Mouse (Mus musculus): ENCODE data around the gene Spag4. TPM values are rescaled to one million over a fixed set of nuclear protein-coding genes. Genes with fewer than 3 reads are reported as not detected.

Gene Spag4
- 3.1 and 4.2 TPM in 2 replicates for polyA plus RNA-seq (2014; fragmentation: Nextera tagmentation; extraction: Ambion mirVana)

DNA sequence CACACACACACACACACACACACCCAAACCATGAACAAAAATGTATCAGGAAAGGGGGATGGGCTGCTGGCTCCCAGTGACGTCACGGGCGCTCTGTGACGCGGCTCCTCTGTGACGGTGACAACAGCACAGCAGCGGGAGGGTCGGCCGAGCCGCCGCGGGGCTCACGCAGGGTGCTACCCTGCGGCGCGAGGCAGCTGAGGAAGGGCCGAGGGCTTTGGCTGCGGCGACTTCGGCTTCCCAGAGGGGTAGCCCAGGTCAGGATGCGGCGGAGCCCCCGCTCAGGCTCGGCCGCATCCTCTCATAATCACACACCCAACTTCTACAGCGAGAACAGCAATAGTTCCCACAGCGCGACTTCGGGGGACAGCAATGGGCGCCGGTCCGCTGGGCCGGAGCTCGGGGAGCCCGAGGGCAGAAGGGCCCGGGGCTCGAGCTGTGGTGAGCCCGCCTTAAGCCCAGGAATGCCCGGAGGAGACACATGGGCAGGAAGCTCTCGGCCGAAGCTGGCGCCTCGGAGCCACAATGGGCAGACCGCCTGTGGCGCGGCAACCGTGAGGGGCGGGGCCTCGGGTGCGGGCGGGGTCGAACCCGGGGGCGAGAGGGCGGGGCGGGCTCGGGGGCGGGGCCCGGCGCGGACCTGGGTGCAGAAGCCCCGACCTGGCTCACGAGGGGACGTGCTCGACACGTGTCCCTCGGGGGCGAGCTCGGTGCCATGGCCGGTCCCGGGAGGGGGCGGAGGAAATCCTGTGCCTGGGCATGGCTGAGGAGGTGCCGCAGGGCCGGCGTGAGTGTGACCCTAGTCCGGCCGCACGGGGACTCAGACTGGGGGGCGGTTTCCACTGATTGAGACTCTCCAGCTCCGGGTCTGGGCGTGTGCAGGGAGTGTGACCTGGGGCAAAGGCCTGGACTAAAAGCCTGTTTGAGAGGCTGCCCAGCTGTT lies at the start of gene Spag4:
TSS of gene Spag4 (plus strand) at position 77 of the 943 bp plus-strand sequence.
- under 1% methylated on average over 81 of the region's 81 CpGs for WGBS
- H3K4me1 ChIP-seq (ENCODE audit: control insufficient read depth, insufficient read depth, low read length): 0 out of 2 replicates have a peak, but pooled peaks cover 6% of the 10 kb centered on the region
- peak; percentile 78; the same call in 1 of the 2 replicates for ATAC-seq (ENCODE audit: insufficient number of reproducible peaks, insufficient read depth, low FRiP score, low read depth)
- peak within 1 kb of the TSS; percentile 94 for H3K4me2 ChIP-seq (replicated peaks; ENCODE audit: low read depth, low read length)
- H3K9me3 ChIP-seq (ENCODE audit: control insufficient read depth, low read depth, low read length): no peaks in the 10 kb centered on the region
- H3K4me3 ChIP-seq (ENCODE audit: low read depth, low read length): peak within 1 kb of the TSS; percentile 74
- peak within 1 kb of the TSS; percentile 71 for H3K9ac ChIP-seq (replicated peaks; ENCODE audit: low read depth, low read length)
- no peaks in the 10 kb centered on the region for H3K27me3 ChIP-seq (ENCODE audit: control insufficient read depth, insufficient read depth, low read length)
- peaks cover 12% of the 10 kb centered on the region for H3K36me3 ChIP-seq (ENCODE audit: control insufficient read depth, insufficient read depth, low read length)
- peak within 1 kb of the TSS; percentile 82 for H3K27ac ChIP-seq (ENCODE audit: low read length)

DNA sequence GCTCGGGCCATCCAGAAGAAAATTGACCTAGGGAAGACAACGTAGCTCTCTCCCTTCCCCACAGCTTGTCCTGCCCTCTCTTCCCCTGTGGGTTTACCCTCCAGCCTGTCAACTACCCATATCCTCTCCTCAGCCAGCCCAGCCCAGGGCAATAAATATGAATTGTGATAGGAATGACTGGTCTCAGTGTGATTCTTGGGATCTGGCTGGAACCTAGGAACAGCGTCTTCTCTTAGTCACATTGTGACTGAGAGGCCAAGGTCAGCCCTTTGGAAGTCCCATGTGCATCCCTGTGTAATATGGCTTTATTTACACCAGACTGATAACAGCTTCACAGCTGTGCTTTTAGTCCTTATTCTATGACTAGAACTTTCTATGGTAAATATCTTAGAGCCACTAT lies 46.9 kb upstream of the Spag4 start:
- ATAC-seq (ENCODE audit: insufficient number of reproducible peaks, insufficient read depth, low FRiP score, low read depth): no peak
- Histone ChIP-seq H3K4me1 (ENCODE audit: control insufficient read depth, insufficient read depth, low read length) (no peaks in the 10 kb centered on the region), H3K9me3 (ENCODE audit: control insufficient read depth, low read depth, low read length) (no peaks in the 10 kb centered on the region), H3K4me3 (ENCODE audit: low read depth, low read length) (no peak overlapping the region), H3K36me3 (ENCODE audit: control insufficient read depth, insufficient read depth, low read length) (peaks cover 56% of the 10 kb centered on the region), H3K9ac (replicated peaks; ENCODE audit: low read depth, low read length) (no peak overlapping the region), H3K27ac (ENCODE audit: low read length) (no peak overlapping the region), H3K4me2 (replicated peaks; ENCODE audit: low read depth, low read length) (no peak overlapping the region), H3K27me3 (ENCODE audit: control insufficient read depth, insufficient read depth, low read length) (no peaks in the 10 kb centered on the region)
- 92% methylated on average over 3 of the region's 3 CpGs for WGBS

DNA sequence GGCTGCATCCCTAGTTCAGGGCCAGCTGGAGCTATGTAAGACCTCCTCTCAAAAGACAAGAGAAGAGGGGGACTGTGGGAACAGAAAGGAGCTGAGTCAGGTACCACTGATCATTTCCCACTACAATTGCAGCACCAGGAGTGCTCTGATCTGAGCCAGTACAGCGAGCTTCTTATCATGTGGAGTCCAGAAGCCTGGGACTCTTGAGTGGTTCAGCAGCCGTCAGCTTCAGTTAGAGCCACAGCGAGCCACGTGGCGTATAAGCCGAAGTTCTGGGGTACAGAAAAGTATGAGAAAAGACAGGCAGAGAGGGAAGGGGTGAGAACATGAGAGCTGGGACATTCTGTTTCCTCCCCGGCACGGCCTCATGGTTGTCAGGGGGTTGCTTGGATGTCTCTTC lies 43.8 kb upstream of the Spag4 start:
- no peak overlapping the region for H3K4me3 ChIP-seq (ENCODE audit: low read depth, low read length)
- H3K36me3 ChIP-seq (ENCODE audit: control insufficient read depth, insufficient read depth, low read length): peaks cover 29% of the 10 kb centered on the region
- ATAC-seq (ENCODE audit: insufficient number of reproducible peaks, insufficient read depth, low FRiP score, low read depth): no peak
- 86% methylated on average over 8 of the region's 8 CpGs for WGBS
- H3K4me2 ChIP-seq (replicated peaks; ENCODE audit: low read depth, low read length): no peak overlapping the region
- no peaks in the 10 kb centered on the region for H3K27me3 ChIP-seq (ENCODE audit: control insufficient read depth, insufficient read depth, low read length)
- H3K4me1 ChIP-seq (ENCODE audit: control insufficient read depth, insufficient read depth, low read length): no peaks in the 10 kb centered on the region
- no peaks in the 10 kb centered on the region for H3K9me3 ChIP-seq (ENCODE audit: control insufficient read depth, low read depth, low read length)
- no peak overlapping the region for H3K27ac ChIP-seq (ENCODE audit: low read length)
- H3K9ac ChIP-seq (replicated peaks; ENCODE audit: low read depth, low read length): no peak overlapping the region

DNA sequence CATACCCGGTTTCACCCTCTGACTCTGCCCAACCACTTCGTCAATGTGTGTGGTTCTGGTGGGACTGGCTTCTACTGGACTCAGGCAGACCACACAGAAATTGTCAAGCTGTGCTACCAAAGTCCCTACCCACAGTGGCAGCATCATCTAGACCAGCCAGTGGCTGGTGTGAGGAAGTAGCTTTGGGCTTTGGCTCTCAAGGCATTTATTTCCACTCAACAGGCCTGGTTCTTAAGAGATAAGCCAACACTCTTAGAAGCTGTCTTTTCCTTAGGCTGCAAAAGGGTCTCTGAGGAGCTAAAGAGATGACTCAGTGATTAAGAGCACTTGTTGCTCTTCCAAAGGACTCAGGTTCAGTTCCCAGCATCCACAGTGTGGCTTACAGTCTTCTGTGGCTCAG lies 43.2 kb upstream of the Spag4 start:
- no peak overlapping the region for H3K4me3 ChIP-seq (ENCODE audit: low read depth, low read length)
- no peak overlapping the region for H3K9ac ChIP-seq (replicated peaks; ENCODE audit: low read depth, low read length)
- no peaks in the 10 kb centered on the region for H3K9me3 ChIP-seq (ENCODE audit: control insufficient read depth, low read depth, low read length)
- WGBS: 89% methylated on average over 2 of the region's 2 CpGs
- no peak overlapping the region for H3K27ac ChIP-seq (ENCODE audit: low read length)
- no peak for ATAC-seq (ENCODE audit: insufficient number of reproducible peaks, insufficient read depth, low FRiP score, low read depth)
- H3K36me3 ChIP-seq (ENCODE audit: control insufficient read depth, insufficient read depth, low read length): peaks cover 24% of the 10 kb centered on the region
- no peaks in the 10 kb centered on the region for H3K27me3 ChIP-seq (ENCODE audit: control insufficient read depth, insufficient read depth, low read length)
- no peak overlapping the region for H3K4me2 ChIP-seq (replicated peaks; ENCODE audit: low read depth, low read length)
- no peaks in the 10 kb centered on the region for H3K4me1 ChIP-seq (ENCODE audit: control insufficient read depth, insufficient read depth, low read length)

DNA sequence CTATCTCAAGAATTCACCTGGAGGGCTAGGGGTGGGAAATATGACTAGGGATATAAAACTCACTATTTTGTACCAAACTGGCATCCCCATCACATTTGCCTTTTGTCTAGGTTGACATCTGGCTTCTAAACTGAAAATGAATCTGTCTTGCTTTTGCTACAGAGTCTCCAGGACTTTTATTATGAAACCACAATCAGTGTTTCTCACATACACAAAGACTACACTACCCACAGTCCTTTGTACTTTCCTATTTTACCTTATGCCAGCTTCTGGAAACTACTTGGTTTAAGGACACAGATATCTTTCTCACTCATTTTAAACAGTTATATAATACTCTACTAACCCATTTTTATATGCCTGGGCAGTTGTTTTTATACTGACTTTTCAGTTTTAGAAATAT lies 39.5 kb upstream of the Spag4 start:
- H3K4me2 ChIP-seq (replicated peaks; ENCODE audit: low read depth, low read length): no peak overlapping the region
- H3K9ac ChIP-seq (replicated peaks; ENCODE audit: low read depth, low read length): no peak overlapping the region
- no peaks in the 10 kb centered on the region for H3K4me1 ChIP-seq (ENCODE audit: control insufficient read depth, insufficient read depth, low read length)
- H3K9me3 ChIP-seq (ENCODE audit: control insufficient read depth, low read depth, low read length): no peaks in the 10 kb centered on the region
- no peak overlapping the region for H3K27ac ChIP-seq (ENCODE audit: low read length)
- ATAC-seq (ENCODE audit: insufficient number of reproducible peaks, insufficient read depth, low FRiP score, low read depth): no peak
- H3K4me3 ChIP-seq (ENCODE audit: low read depth, low read length): no peak overlapping the region
- H3K27me3 ChIP-seq (ENCODE audit: control insufficient read depth, insufficient read depth, low read length): no peaks in the 10 kb centered on the region
- H3K36me3 ChIP-seq (ENCODE audit: control insufficient read depth, insufficient read depth, low read length): no peaks in the 10 kb centered on the region

DNA sequence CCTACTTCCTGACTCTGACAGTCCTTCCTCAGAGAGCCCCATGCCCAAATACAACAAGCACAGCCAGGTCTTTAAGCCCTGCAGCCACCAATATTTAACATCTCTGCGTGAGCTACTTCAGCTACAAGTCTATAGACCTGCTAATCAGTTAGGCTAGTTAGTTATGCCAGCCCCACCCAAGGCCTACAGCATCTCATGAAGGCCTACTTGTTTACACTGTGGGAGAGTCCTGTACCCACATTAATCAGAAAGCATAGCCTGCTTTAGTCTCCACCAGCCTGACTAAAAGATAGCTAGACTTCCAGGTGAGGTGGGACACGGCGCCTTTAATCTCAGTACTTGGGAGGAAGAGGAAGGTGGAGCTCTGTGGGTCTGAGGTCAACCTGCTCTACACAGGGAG lies 25.6 kb upstream of the Spag4 start:
- Histone ChIP-seq H3K4me1 (ENCODE audit: control insufficient read depth, insufficient read depth, low read length) (no peaks in the 10 kb centered on the region), H3K9ac (replicated peaks; ENCODE audit: low read depth, low read length) (no peak overlapping the region), H3K4me2 (replicated peaks; ENCODE audit: low read depth, low read length) (no peak overlapping the region), H3K36me3 (ENCODE audit: control insufficient read depth, insufficient read depth, low read length) (no peaks in the 10 kb centered on the region), H3K4me3 (ENCODE audit: low read depth, low read length) (no peak overlapping the region), H3K27ac (ENCODE audit: low read length) (no peak overlapping the region), H3K27me3 (ENCODE audit: control insufficient read depth, insufficient read depth, low read length) (no peaks in the 10 kb centered on the region), H3K9me3 (ENCODE audit: control insufficient read depth, low read depth, low read length) (no peaks in the 10 kb centered on the region)
- WGBS: 70% methylated on average over 3 of the region's 3 CpGs
- peak; percentile 64; the same call in 1 of the 2 replicates for ATAC-seq (ENCODE audit: insufficient number of reproducible peaks, insufficient read depth, low FRiP score, low read depth)

DNA sequence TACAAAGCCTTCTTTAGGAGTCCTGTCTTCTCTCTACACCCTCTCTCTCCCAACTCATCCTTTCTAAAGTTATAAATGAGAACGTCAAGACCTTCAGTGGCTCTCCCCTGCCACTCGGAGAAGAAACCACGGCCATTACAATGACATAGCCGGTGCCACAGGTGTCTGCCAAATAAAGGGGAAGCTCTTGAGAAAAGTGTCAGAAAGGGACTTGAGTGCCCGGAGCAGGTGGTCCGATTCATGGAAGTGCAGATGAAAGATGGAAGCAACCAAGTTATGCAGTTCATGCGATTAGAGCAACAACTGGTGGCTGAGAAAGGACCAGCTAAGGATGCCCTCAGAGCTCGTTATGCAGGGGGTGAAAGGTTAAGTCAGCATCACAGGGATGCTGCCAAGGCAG lies 22.1 kb upstream of the Spag4 start:
- WGBS: 81% methylated on average over 8 of the region's 8 CpGs
- H3K27ac ChIP-seq (ENCODE audit: low read length): no peak overlapping the region
- H3K36me3 ChIP-seq (ENCODE audit: control insufficient read depth, insufficient read depth, low read length): no peaks in the 10 kb centered on the region
- no peaks in the 10 kb centered on the region for H3K27me3 ChIP-seq (ENCODE audit: control insufficient read depth, insufficient read depth, low read length)
- ATAC-seq (ENCODE audit: insufficient number of reproducible peaks, insufficient read depth, low FRiP score, low read depth): no peak
- H3K4me2 ChIP-seq (replicated peaks; ENCODE audit: low read depth, low read length): no peak overlapping the region
- no peaks in the 10 kb centered on the region for H3K4me1 ChIP-seq (ENCODE audit: control insufficient read depth, insufficient read depth, low read length)
- no peaks in the 10 kb centered on the region for H3K9me3 ChIP-seq (ENCODE audit: control insufficient read depth, low read depth, low read length)
- H3K4me3 ChIP-seq (ENCODE audit: low read depth, low read length): no peak overlapping the region
- no peak overlapping the region for H3K9ac ChIP-seq (replicated peaks; ENCODE audit: low read depth, low read length)

DNA sequence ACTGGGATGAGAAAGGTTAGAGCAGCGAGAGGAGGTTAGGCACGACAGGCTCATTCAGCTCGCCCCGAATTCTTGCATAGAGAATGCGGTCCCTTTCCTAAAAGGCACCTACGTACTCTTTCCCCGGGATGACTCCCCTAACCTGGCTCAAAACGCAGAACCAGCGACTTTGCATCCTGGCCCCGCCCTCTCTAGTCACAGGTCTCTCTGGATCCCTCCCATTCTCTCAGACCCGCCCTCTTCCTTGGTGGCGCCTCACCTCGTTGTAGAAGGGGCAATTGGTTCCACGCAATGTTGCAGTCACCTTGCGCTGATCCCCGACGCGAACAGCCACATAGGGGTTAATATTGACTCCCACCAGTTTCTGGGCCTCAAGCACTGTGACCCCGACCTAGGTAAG lies 17.0 kb upstream of the Spag4 start:
- 0 out of 2 replicates have a peak, but pooled peaks have one; percentile 31 for ATAC-seq (ENCODE audit: insufficient number of reproducible peaks, insufficient read depth, low FRiP score, low read depth)
- H3K9ac ChIP-seq (replicated peaks; ENCODE audit: low read depth, low read length): no peak overlapping the region
- no peaks in the 10 kb centered on the region for H3K4me1 ChIP-seq (ENCODE audit: control insufficient read depth, insufficient read depth, low read length)
- H3K9me3 ChIP-seq (ENCODE audit: control insufficient read depth, low read depth, low read length): no peaks in the 10 kb centered on the region
- H3K36me3 ChIP-seq (ENCODE audit: control insufficient read depth, insufficient read depth, low read length): no peaks in the 10 kb centered on the region
- H3K4me3 ChIP-seq (ENCODE audit: low read depth, low read length): no peak overlapping the region
- H3K4me2 ChIP-seq (replicated peaks; ENCODE audit: low read depth, low read length): peak overlapping the region; percentile 32
- no peak overlapping the region for H3K27ac ChIP-seq (ENCODE audit: low read length)
- H3K27me3 ChIP-seq (ENCODE audit: control insufficient read depth, insufficient read depth, low read length): no peaks in the 10 kb centered on the region
- WGBS: 7% methylated on average over 19 of the region's 19 CpGs
